Mouse (Mus musculus) liver, postnatal 0 days (tissue): ENCODE data around the gene Stx1a.

Source experiments
- CTCF ChIP-seq: sonication (generic); IDR thresholded peaks from 2 replicates; pipeline ENCODE4 v1.5.1; 2016; ENCODE audit warnings: antibody characterized with exemption, low read depth
- EP300 ChIP-seq: IDR thresholded peaks from 2 replicates; pipeline ENCODE4 v1.6.1; 2016; ENCODE audit warnings: antibody characterized with exemption, low read depth, mild to moderate bottlenecking

DNA sequence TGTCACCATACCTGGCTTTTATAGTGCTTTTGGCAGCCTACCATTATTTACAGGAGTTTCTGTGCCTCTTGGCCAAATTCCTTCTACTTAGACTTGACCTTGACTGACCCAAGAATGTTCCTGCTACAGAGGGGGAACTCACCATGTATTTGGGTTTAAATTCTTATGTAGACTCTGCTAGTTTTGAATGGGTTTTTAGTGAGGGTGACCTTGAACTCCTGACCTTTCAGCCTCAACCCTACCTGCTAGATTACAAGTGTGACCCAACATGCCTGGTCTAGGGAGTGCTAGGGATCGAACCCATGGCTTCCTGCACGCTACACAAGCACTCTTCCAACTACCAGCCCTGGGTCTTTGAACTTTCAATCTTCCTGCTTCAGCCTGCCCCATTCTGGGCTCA, 48.8 kb downstream of the Stx1a start:
- TF ChIP-seq CTCF, result no peak
- TF ChIP-seq EP300, result no peak
